Mouse (Mus musculus) T-cell, adult 2 months (primary cell): ENCODE measurements around the gene Olfr629.
"Not testable (repeated sequence)": the region's sequence is repeated elsewhere in the genome, so short reads cannot be mapped to it uniquely, and the experiment has no call there.

ENCODE experiments used
- DNase-seq: peaks from one replicate; pipeline ENCODE4 v3.0.0; 2022; ENCODE audit warnings: low spot score

Gene Olfr629

GRCm38 (mm10) chr7:103744843-103745242 is at the start of gene Olfr629:
Gene Olfr629, minus strand, starts transcription at chr7:103744943.
- no peak for DNase-seq

- DNase-seq = no peak
Observed at GRCm38 (mm10) chr7:103792669-103793388, 48.1 kb upstream of the Olfr629 start.

GRCm38 (mm10) chr7:103791721-103792120 is 47.0 kb upstream of the Olfr629 start, which contains the start of gene Olfr67:
Gene Olfr67, minus strand, starts transcription at chr7:103791821.
- no peak for DNase-seq

GRCm38 (mm10) chr7:103779598-103779997 is 34.9 kb upstream of the Olfr629 start, which contains the start of gene Olfr68:
Gene Olfr68, minus strand, starts transcription at chr7:103779698.
- DNase-seq = no peak

GRCm38 (mm10) chr7:103777652-103778051 is 32.9 kb upstream of the Olfr629 start:
- DNase-seq = not testable (repeated sequence)

- no peak for DNase-seq
Observed at GRCm38 (mm10) chr7:103771494-103771893, 26.8 kb upstream of the Olfr629 start, which contains the start of gene Olfr69. Gene Olfr69, minus strand, starts transcription at chr7:103771594.

- not testable (repeated sequence) for DNase-seq
Observed at GRCm38 (mm10) chr7:103767687-103768086, 22.9 kb upstream of the Olfr629 start.

- DNase-seq = not testable (repeated sequence)
Observed at GRCm38 (mm10) chr7:103762212-103762611, 17.5 kb upstream of the Olfr629 start.

GRCm38 (mm10) chr7:103757233-103757632 is 12.5 kb upstream of the Olfr629 start, which contains the start of gene Olfr630:
Gene Olfr630, minus strand, starts transcription at chr7:103757333.
- DNase-seq = no peak

GRCm38 (mm10) chr7:103730074-103730473 is 14.7 kb downstream of the Olfr629 start, which contains the start of gene Olfr628:
Gene Olfr628, plus strand, starts transcription at chr7:103730374.
- DNase-seq = no peak

- not testable (repeated sequence) for DNase-seq
Observed at GRCm38 (mm10) chr7:103716398-103716797, 28.3 kb downstream of the Olfr629 start.

GRCm38 (mm10) chr7:103714371-103714770 is 30.4 kb downstream of the Olfr629 start, which contains the start of gene Olfr243:
Gene Olfr243, plus strand, starts transcription at chr7:103714671.
- DNase-seq = no peak

GRCm38 (mm10) chr7:103712024-103712423 is 32.7 kb downstream of the Olfr629 start:
- no peak for DNase-seq

GRCm38 (mm10) chr7:103699469-103699868 is 45.3 kb downstream of the Olfr629 start:
- DNase-seq = no peak
